Mouse (Mus musculus) adrenal gland, postnatal 14 days (tissue): Measurements from ENCODE around the gene Cnnm4. TPM values are rescaled to one million over a fixed set of nuclear protein-coding genes. Genes with fewer than 3 reads are reported as not detected.

ENCODE experiments used
- DNase-seq: peaks from one replicate; pipeline ENCODE4 v3.0.0; 2021; ENCODE audit warnings: mixed read lengths
- long read RNA-seq, 2 experiments: library from polyadenylated mRNA; stranded (forward); transcript quantifications; one replicate each; pipeline ENCODE4 v2.0.0; 2021
- total RNA-seq: library from RNA; stranded (reverse); gene quantifications from 2 replicates; pipeline ENCODE4 v1.2.3, GENCODE M21; 2021

The Cnnm4 gene
- 4.2 and 4.6 TPM in 2 replicates for total RNA-seq
- long read RNA-seq, experiment 1 = 0 reads
- long read RNA-seq, experiment 2 = 0 reads

GRCm38 (mm10) chr1:36471181-36472105 lies at the start of gene Cnnm4:
TSS of gene Cnnm4 (plus strand) at chr1:36471620.
- DNase-seq = peak; percentile 95

DNA sequence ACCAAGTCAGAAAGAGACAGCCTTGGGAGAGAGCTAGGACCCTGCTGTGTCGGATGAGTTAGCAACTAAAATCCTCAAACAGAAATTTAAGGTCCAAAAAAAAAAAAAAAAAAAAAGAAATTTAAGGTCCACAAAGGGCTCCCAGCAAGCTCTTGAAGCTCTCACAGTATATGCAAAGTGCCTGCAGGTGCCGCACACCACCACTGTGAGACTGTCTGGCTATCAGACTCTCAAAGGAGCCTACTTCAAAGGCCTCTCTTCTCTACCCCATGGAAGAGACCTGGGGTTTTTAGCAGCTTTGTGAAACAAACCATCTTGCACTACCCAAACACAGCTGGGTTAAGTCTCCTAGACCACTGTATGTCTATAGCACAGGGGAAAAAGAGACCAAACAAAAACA lies 41.9 kb upstream of the Cnnm4 start:
- no peak for DNase-seq

GRCm38 (mm10) chr1:36432999-36433398 lies 38.4 kb upstream of the Cnnm4 start:
- no peak for DNase-seq

DNA sequence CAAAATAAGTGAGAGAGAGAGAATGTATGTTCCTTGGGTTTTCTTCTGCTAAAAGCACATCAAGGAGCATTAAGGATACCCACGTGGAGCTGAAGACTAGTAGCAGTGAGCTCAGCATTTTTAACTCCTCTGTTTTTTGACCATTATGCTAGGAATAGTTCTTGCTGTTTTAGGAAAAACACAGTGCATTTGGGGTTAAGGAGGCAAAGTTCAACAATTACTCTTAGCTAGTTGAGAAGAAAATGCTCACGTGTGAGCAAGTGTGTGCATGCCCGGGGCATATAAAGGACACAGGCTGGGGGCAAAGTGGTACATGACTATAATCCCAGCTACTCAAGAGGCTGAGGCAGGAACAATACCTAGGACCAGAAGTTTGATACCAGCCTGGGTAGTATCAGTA lies 37.8 kb upstream of the Cnnm4 start:
- no peak for DNase-seq

- DNase-seq = no peak
Measured at GRCm38 (mm10) chr1:36435071-36435470, 36.3 kb upstream of the Cnnm4 start.

GRCm38 (mm10) chr1:36436515-36436914 lies 34.9 kb upstream of the Cnnm4 start:
- DNase-seq = no peak

DNA sequence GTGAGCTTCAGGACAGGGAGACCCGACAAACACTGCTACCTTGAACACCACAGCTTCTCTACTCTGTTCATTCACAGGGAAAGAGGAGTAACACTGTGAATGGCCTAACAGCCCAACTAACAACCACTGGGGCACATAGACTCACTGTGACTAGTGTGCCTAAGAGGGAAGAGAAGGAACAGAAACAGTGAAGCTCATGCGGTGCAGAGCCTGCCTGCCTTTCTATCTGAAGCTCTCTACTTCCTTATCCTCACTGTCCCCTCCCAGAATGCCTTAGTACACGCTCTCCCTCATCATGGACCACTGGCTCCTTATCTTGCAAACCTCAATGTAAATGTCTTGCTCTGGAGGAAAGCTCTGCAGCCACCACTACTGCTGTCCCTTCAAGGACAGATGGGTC lies 34.2 kb upstream of the Cnnm4 start:
- no peak for DNase-seq

- DNase-seq = peak; percentile 57
Measured at GRCm38 (mm10) chr1:36441101-36441500, 30.3 kb upstream of the Cnnm4 start.

DNA sequence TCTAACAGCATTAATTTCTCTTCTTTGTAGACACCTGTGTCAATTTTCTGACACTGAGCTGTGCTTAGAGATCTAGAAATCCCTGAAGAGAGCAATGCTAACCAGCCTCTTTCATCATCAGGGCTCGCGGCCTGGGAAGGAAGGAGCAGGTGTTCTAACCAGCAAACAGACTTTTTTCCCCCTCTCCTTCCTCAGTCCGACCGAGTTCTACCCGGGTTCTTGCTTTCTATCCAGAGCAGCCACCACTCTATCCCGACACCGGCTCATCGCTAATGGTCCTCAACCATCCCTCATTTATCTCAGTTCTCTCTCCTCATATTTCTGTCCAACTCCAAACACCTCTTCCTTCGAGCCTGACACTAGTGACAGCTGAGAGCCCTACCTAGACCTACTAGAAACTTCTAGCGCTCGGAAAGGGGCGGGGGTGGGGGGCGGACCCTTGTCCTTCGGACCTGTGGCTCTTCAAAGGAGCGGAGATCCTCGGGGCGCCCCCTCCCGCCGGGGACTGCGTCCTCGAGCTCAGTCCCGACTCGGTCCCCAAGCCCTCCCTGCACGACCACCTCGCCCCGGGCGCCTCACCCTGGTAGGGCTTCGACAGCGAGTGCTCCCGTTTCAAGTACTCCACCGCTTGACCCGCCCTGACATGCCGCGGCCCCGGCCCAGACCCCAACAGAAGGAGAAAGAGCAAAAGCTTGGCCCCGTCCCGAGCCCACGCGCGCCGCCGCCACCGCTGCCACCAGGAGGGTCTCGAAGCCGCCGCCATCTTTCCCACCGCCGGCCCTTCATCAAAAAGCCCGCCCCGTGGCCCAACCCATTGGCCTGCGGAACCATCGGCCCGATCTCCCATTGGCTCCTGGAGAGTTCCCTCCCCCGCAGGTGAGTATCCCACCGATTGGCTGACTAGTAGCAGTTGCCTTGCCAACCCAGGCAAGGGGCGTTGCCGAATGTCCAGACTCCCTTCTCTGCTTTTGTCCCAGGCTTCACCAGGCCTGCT lies 26.7 kb upstream of the Cnnm4 start, which contains the start of gene Lman2l:
TSS of gene Lman2l (minus strand) at position 801 of the 994 bp plus-strand sequence.
- DNase-seq = peak; percentile 99

DNA sequence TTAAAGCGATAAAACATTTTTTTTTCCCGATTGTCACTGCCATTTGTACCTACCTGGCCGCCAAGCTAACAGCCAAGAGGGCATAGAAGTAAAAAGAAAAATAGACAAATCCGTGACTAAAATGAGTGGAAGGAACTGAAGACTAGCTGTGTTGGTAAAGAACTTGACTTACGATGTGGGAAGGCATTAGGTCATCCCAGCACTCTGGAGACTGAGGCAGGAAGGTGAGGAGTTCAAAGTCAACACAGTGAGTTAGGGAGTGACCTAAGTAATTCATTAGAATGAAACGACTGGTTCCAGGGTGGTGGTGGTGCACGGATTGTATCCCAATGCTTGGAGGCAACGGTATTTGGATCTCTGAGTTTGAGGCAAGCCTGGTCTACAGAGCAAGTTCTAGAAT lies 25.9 kb upstream of the Cnnm4 start:
- no peak for DNase-seq

GRCm38 (mm10) chr1:36446106-36446824 lies 25.2 kb upstream of the Cnnm4 start:
- no peak for DNase-seq

GRCm38 (mm10) chr1:36446841-36447240 lies 24.6 kb upstream of the Cnnm4 start:
- no peak for DNase-seq

- DNase-seq = no peak
Measured at GRCm38 (mm10) chr1:36454055-36454815, 17.2 kb upstream of the Cnnm4 start.

- DNase-seq = no peak
Measured at GRCm38 (mm10) chr1:36457388-36458014, 13.9 kb upstream of the Cnnm4 start.

DNA sequence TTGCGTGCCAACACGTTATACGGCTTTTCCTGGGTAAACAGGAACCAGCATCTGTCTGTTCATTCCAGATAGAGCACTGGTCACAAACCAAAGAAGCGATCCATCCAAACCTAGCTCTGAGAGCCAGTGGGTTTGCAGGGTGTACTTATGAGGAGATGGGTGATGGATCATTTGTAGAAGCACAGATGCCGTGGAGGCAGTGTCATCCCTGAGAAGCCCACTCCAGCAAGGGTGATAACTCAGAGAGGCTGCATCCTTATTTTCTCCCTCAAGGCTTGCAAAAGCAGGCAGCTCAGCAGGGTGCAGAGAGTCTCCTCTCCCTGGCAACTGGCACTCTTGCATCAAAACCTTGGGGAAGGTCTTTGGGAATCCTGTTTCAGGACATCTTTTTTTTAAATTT lies 13.3 kb upstream of the Cnnm4 start:
- DNase-seq = no peak

DNA sequence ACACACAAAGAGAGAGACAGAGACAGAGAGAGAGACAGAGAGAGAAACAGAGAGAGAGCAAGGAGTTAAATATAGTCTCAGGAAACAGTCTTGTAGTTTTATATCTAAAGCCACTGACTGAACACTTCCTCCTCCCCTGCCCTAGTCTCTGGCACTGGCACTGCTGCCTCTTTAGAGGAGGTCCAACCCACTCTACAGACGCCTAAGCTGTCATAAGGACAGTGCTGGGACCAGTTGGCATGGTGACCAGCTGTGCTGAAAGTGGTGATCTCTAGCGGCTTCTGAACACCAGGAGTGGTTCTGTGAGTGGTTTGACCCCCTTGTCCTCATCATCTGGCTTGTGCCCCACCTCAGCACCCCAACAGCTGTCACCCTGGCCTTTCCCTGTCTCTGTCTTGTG lies 9.6 kb upstream of the Cnnm4 start:
- no peak for DNase-seq

GRCm38 (mm10) chr1:36465641-36466160 lies 5.7 kb upstream of the Cnnm4 start:
- no peak for DNase-seq

- no peak for DNase-seq
Measured at GRCm38 (mm10) chr1:36467446-36467845, 4.0 kb upstream of the Cnnm4 start.

- no peak for DNase-seq
Measured at GRCm38 (mm10) chr1:36469811-36470444, 1.5 kb upstream of the Cnnm4 start.

GRCm38 (mm10) chr1:36472106-36472440 lies 653 bp downstream of the Cnnm4 start:
- DNase-seq = no peak
